Mouse (Mus musculus): ENCODE results near the gene Olfr1368. TPM values are rescaled to one million over a fixed set of nuclear protein-coding genes. Genes with fewer than 3 reads are reported as not detected.

The Olfr1368 gene
- total RNA-seq (2014; fragmentation: Nextera tagmentation): not detected in 2 replicates
- total RNA-seq (2017): not detected in 2 replicates

GRCm38 (mm10) chr13:21145767-21146166 is at the start of gene Olfr1368:
Gene Olfr1368, minus strand, starts transcription at chr13:21145867.
- ATAC-seq (replicated peaks; ENCODE audit: low FRiP score, low TSS enrichment, poor library complexity, severe bottlenecking): no peak

- ATAC-seq (replicated peaks; ENCODE audit: low FRiP score, low TSS enrichment, poor library complexity, severe bottlenecking): no peak
These were observed 39.9 kb upstream of the Olfr1368 start for GRCm38 (mm10) chr13:21185521-21185920.

- ATAC-seq (replicated peaks; ENCODE audit: low FRiP score, low TSS enrichment, poor library complexity, severe bottlenecking): no peak
These were observed 38.0 kb upstream of the Olfr1368 start for GRCm38 (mm10) chr13:21183661-21184060.

- ATAC-seq (replicated peaks; ENCODE audit: low FRiP score, low TSS enrichment, poor library complexity, severe bottlenecking): no peak
These were observed 37.4 kb upstream of the Olfr1368 start for GRCm38 (mm10) chr13:21183066-21183465.

GRCm38 (mm10) chr13:21181996-21182395 is 36.3 kb upstream of the Olfr1368 start:
- ATAC-seq (replicated peaks; ENCODE audit: low FRiP score, low TSS enrichment, poor library complexity, severe bottlenecking): no peak

GRCm38 (mm10) chr13:21180551-21181530 is 35.2 kb upstream of the Olfr1368 start:
- ATAC-seq (replicated peaks; ENCODE audit: low FRiP score, low TSS enrichment, poor library complexity, severe bottlenecking): peak; percentile 35

GRCm38 (mm10) chr13:21179724-21180550 is 34.3 kb upstream of the Olfr1368 start:
- ATAC-seq (replicated peaks; ENCODE audit: low FRiP score, low TSS enrichment, poor library complexity, severe bottlenecking): peak; percentile 88

GRCm38 (mm10) chr13:21179367-21179723 is 33.7 kb upstream of the Olfr1368 start, which contains the start of gene Trim27:
Gene Trim27, plus strand, starts transcription at chr13:21179445.
- ATAC-seq (replicated peaks; ENCODE audit: low FRiP score, low TSS enrichment, poor library complexity, severe bottlenecking): peak; percentile 60

- ATAC-seq (replicated peaks; ENCODE audit: low FRiP score, low TSS enrichment, poor library complexity, severe bottlenecking): no peak
These were observed 32.7 kb upstream of the Olfr1368 start for GRCm38 (mm10) chr13:21178364-21178763.

GRCm38 (mm10) chr13:21177657-21178056 is 32.0 kb upstream of the Olfr1368 start:
- ATAC-seq (replicated peaks; ENCODE audit: low FRiP score, low TSS enrichment, poor library complexity, severe bottlenecking): no peak

- ATAC-seq (replicated peaks; ENCODE audit: low FRiP score, low TSS enrichment, poor library complexity, severe bottlenecking): no peak
These were observed 31.1 kb upstream of the Olfr1368 start for GRCm38 (mm10) chr13:21176733-21177132.

GRCm38 (mm10) chr13:21173072-21173471 is 27.4 kb upstream of the Olfr1368 start:
- ATAC-seq (replicated peaks; ENCODE audit: low FRiP score, low TSS enrichment, poor library complexity, severe bottlenecking): 0 out of 2 replicates have a peak, but pooled peaks have one; percentile 24

GRCm38 (mm10) chr13:21172241-21173027 is 26.8 kb upstream of the Olfr1368 start:
- peak; percentile 47 for ATAC-seq (replicated peaks; ENCODE audit: low FRiP score, low TSS enrichment, poor library complexity, severe bottlenecking)

GRCm38 (mm10) chr13:21171600-21172150 is 26.0 kb upstream of the Olfr1368 start:
- no peak for ATAC-seq (replicated peaks; ENCODE audit: low FRiP score, low TSS enrichment, poor library complexity, severe bottlenecking)

GRCm38 (mm10) chr13:21171156-21171530 is 25.5 kb upstream of the Olfr1368 start:
- no peak for ATAC-seq (replicated peaks; ENCODE audit: low FRiP score, low TSS enrichment, poor library complexity, severe bottlenecking)

GRCm38 (mm10) chr13:21170431-21171155 is 24.9 kb upstream of the Olfr1368 start:
- no peak for ATAC-seq (replicated peaks; ENCODE audit: low FRiP score, low TSS enrichment, poor library complexity, severe bottlenecking)

GRCm38 (mm10) chr13:21169657-21170430 is 24.2 kb upstream of the Olfr1368 start:
- ATAC-seq (replicated peaks; ENCODE audit: low FRiP score, low TSS enrichment, poor library complexity, severe bottlenecking): peak; percentile 38

Data from megakaryocyte-erythroid progenitor cell, adult 5-6 weeks (primary cell).